Mouse (Mus musculus): ENCODE data around the gene Pik3ca. TPM values are rescaled to one million over a fixed set of nuclear protein-coding genes. Genes with fewer than 3 reads are reported as not detected.

The Pik3ca gene
- total RNA-seq (2017): 25.5 and 32.7 TPM in 2 replicates

DNA sequence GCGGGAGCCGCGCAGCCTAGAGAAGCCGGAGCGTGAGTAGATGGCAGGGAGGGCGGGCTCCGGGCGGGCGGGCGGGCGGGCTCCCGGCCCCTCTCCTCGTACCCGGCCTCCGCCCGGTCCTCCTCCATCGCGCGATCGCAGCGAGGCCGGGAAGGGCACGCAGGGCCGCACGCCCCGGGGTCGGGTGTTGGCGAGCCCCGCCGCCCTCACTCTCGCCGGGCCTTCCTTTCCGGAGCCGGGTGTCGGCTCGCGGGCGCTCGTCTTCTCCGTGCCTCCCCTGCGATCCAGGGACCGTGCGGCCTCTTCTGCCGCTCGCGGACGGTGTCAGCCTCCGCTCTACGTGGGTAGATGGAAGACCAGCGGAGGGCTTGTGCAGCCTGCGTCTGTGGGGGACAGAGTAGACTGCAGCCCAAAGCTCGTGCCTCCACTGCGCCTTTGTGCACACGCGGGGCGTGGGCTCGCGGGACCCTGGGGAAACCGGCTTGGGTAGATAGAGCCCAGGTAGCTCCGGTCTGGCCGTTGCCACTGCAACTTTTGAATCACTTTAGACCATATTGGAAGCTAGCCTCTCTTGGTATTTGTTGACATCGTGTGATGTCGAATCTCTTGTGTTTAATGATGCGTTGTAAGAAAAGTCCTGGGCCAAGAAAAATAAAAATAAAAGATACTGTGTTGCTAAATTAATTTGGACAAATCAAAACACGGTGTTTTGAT lies at the start of gene Pik3ca:
Gene Pik3ca (plus strand): TSS at position 211 of the 714 bp plus-strand sequence.
- ATAC-seq (replicated peaks; ENCODE audit: low read depth, poor library complexity, severe bottlenecking): peak; percentile 12

GRCm38 (mm10) chr3:32347881-32348280 lies 49.6 kb upstream of the Pik3ca start:
- no peak for ATAC-seq (replicated peaks; ENCODE audit: low read depth, poor library complexity, severe bottlenecking)

DNA sequence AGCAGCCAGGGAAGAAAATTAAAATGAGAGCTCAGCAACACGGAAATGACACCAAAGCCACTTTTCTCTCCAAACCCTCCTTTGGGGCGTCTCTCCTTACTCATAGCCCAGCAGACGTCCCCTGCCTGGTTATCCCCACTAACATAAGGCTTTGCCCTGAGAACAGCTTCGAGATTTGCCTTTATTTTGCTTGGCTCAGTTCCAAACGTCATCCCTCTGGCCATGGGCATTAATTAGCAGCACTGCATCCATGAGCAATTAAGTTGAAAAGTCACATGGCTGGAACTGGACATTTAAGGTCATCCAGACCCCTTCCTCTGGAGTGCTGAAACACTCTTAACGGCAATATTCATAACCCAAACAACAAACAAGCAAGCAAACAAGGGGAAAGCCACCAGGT lies 36.2 kb upstream of the Pik3ca start:
- no peak for ATAC-seq (replicated peaks; ENCODE audit: low read depth, poor library complexity, severe bottlenecking)

DNA sequence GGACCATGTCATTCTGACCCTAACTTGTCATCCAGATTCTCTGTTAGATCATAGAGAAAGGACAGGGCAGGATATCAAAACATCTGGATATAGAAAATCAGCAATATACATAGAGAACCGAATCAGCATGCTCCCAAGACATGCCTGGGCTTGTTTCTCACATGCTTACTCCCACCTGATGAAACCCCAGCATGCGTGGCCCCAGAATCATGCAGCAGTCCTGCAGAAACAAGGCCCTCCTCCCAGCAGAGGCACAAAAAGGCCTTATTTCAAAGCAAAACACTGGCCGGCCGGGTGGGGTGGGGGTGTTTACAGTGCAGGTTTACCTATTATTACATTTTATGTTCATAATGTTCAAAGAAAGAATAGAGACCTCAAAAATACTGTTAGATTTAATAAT lies 33.3 kb upstream of the Pik3ca start:
- ATAC-seq (replicated peaks; ENCODE audit: low read depth, poor library complexity, severe bottlenecking): no peak

- ATAC-seq (replicated peaks; ENCODE audit: low read depth, poor library complexity, severe bottlenecking): peak; percentile 42
Observed at GRCm38 (mm10) chr3:32364841-32365545, 32.5 kb upstream of the Pik3ca start.

GRCm38 (mm10) chr3:32365546-32366245 lies 31.8 kb upstream of the Pik3ca start, which contains the start of gene Zmat3:
Gene Zmat3 (minus strand): TSS chr3:32366014.
- ATAC-seq (replicated peaks; ENCODE audit: low read depth, poor library complexity, severe bottlenecking): peak; percentile 83

DNA sequence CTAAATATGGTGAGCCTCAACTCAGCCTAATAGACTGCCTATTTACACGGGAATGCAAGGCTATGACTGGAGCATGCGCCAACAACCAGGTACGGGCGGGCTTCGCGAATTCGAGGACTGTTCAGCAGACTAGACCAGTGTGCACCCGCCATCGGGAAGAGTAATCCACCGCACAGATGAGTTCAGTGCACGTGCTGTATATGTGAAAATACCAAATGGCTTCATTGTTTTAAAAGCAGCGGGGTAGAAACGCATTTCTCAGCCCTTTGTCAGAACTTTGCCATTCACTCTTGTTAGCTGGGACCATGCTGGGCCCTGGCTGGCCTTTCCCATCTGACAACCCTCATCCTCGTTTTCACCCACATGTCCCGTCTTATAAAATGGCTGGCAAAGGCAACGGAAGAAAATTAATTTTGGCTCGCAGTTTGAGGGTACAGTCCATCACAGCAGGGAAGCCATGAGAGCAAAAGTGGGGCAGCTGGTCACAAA lies 31.2 kb upstream of the Pik3ca start:
- no peak for ATAC-seq (replicated peaks; ENCODE audit: low read depth, poor library complexity, severe bottlenecking)

GRCm38 (mm10) chr3:32367516-32367915 lies 30.0 kb upstream of the Pik3ca start:
- no peak for ATAC-seq (replicated peaks; ENCODE audit: low read depth, poor library complexity, severe bottlenecking)

DNA sequence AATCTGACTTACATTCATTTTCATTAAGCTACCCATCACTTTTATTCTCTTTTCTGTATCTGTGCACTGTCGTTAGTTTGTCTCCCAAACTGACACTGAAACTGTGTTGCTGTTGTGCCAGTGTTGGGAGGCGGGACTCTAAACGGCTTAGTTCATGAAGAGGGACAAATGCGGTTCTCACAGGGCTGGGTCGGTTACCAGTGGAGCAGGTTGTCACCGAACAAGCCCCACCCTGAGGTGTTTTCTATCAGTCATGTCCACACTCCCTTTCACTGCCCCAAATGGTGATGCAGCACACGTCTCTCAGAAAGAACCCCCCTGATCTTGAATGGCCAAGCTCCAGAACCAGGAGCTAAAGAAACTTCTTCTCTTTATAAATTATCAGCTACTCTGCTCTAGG lies 25.5 kb upstream of the Pik3ca start:
- no peak for ATAC-seq (replicated peaks; ENCODE audit: low read depth, poor library complexity, severe bottlenecking)

- no peak for ATAC-seq (replicated peaks; ENCODE audit: low read depth, poor library complexity, severe bottlenecking)
Observed at GRCm38 (mm10) chr3:32372470-32372869, 25.0 kb upstream of the Pik3ca start.

DNA sequence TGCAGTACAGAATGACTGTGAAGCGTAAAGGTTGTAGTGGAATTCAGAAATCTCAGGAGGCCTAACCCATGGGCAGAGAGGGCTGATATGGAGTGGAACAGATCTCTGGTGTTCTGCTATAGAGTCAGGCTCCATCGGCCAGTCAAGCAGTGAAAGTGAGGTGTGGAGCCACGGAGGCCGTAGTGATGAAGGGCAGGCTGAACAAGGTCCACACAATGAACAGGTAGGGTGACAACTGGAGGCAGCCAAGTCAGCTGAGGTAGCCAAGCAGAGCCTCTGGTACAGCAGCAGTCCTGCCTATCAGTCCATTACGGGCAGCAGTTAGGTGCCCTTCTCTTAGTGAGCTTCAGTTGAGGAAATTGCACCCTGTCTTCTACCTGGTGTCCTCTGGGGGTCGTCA lies 24.2 kb upstream of the Pik3ca start:
- no peak for ATAC-seq (replicated peaks; ENCODE audit: low read depth, poor library complexity, severe bottlenecking)

- ATAC-seq (replicated peaks; ENCODE audit: low read depth, poor library complexity, severe bottlenecking): peak; percentile 90
Observed at GRCm38 (mm10) chr3:32379891-32380290, 17.6 kb upstream of the Pik3ca start.

- no peak for ATAC-seq (replicated peaks; ENCODE audit: low read depth, poor library complexity, severe bottlenecking)
Observed at GRCm38 (mm10) chr3:32381556-32381955, 15.9 kb upstream of the Pik3ca start.

DNA sequence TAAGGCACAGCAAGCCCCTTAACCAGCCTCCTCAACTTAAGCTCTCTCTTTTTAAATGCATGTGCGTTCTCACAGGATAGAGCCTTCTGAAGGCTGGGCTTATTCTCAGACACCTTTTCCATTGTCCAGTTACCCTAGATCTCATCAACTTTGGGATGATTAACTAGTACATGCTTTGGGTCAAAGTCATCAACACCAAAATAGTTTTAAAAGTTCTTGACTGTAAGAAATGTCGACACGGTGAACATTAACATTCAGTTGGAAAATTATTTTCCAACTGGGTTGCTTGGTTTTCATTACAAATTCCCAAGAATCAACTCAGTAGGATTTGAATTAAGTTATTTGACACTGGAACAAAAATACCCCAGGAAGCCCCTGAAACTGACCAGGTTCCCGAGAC lies 4.6 kb upstream of the Pik3ca start:
- ATAC-seq (replicated peaks; ENCODE audit: low read depth, poor library complexity, severe bottlenecking): no peak

- ATAC-seq (replicated peaks; ENCODE audit: low read depth, poor library complexity, severe bottlenecking): no peak
Observed at GRCm38 (mm10) chr3:32393986-32394385, 3.5 kb upstream of the Pik3ca start.

DNA sequence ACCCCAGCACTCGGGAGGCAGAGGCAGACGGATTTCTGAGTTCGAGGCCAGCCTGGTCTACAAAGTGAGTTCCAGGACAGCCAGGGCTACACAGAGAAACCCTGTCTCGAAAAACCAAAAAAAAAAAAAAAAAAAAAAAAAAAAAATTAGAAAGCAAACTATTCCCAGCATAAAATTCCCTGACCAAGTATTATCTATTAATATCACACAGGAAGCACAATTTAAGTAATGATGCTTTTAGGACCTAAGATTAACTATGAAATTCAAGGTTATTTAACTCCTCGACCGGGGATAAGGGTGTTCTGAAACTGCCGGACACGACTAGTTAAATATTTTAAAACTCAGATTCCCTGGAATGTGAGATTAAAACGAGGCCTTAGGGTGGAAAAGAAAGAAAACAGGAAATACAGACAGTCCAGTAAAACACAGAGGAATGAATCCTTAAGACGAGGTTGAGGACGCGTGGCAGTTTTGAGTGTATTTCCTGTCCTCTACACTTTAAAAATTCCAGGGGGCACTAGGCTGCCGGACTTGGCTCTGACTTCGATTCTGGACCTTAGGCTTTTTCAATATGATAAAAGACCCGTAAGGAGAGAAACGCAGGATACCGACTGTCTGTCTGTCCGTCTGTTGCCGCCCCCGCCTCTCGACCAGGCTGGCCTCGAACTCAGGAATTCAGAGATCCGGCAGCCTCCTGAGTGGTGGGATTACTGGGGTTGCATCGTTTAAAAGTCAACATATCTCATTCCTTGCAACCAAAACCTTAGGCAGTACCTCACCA lies 1.5 kb upstream of the Pik3ca start:
- peak; percentile 7 for ATAC-seq (replicated peaks; ENCODE audit: low read depth, poor library complexity, severe bottlenecking)

DNA sequence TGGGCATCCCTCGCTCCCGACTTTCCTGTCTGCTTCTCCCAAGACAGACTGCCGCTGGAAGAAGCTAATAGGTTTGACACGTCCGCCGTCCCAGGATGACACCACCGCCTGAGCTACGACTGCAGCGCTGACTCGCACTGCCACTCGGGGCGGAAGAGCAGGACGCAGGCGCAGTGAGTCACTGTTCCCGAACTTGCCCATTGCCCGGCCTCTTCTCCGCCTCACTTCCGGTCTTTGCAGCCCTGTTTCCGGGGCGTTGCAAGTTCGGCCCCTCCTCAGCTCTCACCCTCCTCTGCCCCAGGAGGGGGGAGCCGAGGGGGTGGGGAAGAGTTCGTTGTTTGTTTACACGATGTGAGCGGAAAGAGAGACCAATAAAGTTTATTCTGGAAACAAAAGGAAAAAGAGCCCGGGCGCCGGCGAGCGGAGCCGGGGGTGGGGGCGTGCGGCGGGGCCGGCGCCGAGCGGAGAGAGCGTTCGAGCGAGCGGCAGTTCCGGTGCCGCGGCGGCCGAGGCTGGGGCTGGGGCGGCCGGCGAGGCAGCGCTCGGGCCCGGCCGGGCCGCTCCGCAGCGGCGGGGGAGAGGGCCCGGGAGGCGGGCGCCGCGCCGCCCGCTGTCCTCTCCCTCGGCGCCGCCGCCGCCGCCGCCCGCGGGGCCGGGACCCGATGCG lies 544 bp upstream of the Pik3ca start:
- ATAC-seq (replicated peaks; ENCODE audit: low read depth, poor library complexity, severe bottlenecking): peak; percentile 92

DNA sequence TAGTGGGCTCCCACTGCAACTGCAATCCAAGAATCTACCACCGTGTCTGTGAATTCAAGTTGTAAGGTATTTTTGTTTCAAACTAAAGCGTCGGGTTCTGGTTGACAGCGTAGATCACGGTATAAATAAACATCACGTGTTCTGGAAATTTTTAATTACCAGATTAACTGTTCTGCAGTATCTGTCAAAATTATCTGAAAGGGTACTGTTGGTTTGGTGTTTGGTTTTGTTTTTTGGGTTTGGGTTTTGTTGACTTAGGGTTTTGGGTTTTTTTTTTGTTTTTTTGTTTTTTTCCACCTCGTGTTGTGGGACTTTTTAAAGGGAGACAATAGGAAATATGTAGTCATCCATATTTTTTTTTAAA lies 686 bp downstream of the Pik3ca start:
- ATAC-seq (replicated peaks; ENCODE audit: low read depth, poor library complexity, severe bottlenecking): no peak

DNA sequence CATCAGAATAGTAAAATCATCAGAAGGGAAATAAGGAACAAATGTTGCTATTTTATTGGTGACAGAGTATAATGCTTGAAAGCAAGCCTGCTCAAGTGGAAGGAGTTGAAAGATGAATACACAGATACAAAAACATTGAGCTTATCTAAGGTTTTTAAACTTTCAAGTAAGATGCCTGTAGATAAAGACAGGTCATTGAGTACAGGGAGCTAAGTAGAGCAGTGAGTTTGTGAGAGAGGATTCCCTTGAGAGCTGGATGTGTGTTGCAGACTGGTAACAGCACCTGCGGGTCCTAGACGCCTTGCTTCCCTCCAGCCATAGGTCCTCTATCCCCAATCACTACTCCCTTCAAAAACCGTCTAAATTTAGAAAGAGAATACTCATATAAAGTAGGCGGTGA lies 1.2 kb downstream of the Pik3ca start:
- no peak for ATAC-seq (replicated peaks; ENCODE audit: low read depth, poor library complexity, severe bottlenecking)

- ATAC-seq (replicated peaks; ENCODE audit: low read depth, poor library complexity, severe bottlenecking): no peak
Observed at GRCm38 (mm10) chr3:32399381-32399780, 1.9 kb downstream of the Pik3ca start.

Measured in common myeloid progenitor, adult 5-6 weeks (primary cell).